Mouse (Mus musculus) spleen, adult 18-20 months (tissue): Measurements from ENCODE around the gene Larp1b.

ENCODE experiments used
- DNase-seq, 2 experiments: peaks; one replicate each; pipeline ENCODE4 v3.0.0; 2022; ENCODE audit warnings: mixed read lengths in 2 of 2

Gene Larp1b

DNA sequence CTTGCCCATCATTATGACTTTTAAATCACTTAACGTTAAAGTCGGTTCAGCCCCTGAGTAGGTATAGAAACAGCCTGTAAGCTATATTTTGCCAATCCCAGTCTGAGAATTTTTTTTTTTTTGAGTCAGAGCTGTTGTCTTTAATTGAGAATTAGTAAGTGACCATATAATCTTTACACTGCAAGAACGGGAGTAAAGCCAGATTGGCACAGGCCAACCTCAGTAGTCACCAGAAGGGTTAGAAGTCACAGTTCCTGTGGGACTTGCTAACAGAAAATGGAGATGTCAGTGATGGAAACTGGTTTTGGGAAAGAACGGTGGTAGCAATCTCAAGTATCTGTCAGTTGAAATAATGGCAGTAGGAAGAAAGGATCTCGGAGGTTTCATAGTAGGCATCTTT is 134.8 kb downstream of the Larp1b start:
- DNase-seq, result no peak

GRCm38 (mm10) chr3:41087071-41087470 is 137.4 kb downstream of the Larp1b start:
- DNase-seq, result no peak
